Mouse (Mus musculus) neural tube, embryonic 13.5 days (tissue): ENCODE measurements around the gene Lrrc2. TPM values are rescaled to one million over a fixed set of nuclear protein-coding genes. Genes with fewer than 3 reads are reported as not detected.
A peak's percentile ranks its signal among the peaks of the same experiment; 100 is the strongest.

Experiments
- ATAC-seq: fragments of 200-750 bp; cut with Nextera tagmentation; 2 replicates; pipeline ENCODE4 v1.8.0; 2017; ENCODE audit warnings: low read depth, mild to moderate bottlenecking, moderate TSS enrichment, moderate library complexity
- H3K27ac ChIP-seq: fragments of 300-500 bp; sonication (generic); replicated peaks from 2 replicates; pipeline ENCODE4 v1.5.1; 2015; ENCODE audit warnings: moderate library complexity, mild to moderate bottlenecking, inconsistent platforms
- H3K27me3 ChIP-seq: fragments of 300-500 bp; sonication (generic); 2 replicates; pipeline ENCODE4 v1.6.1; 2015; ENCODE audit warnings: mild to moderate bottlenecking, inconsistent platforms
- H3K36me3 ChIP-seq: fragments of 300-500 bp; sonication (generic); 2 replicates; pipeline ENCODE4 v1.6.1; 2015; ENCODE audit warnings: mild to moderate bottlenecking, inconsistent platforms
- H3K4me1 ChIP-seq: fragments of 300-500 bp; sonication (generic); replicated peaks from 2 replicates; pipeline ENCODE4 v1.6.1; 2015; ENCODE audit warnings: inconsistent platforms
- H3K4me2 ChIP-seq: fragments of 300-500 bp; sonication (generic); 2 replicates; pipeline ENCODE4 v1.6.1; 2015; ENCODE audit warnings: inconsistent platforms, mild to moderate bottlenecking, moderate library complexity
- H3K4me3 ChIP-seq: fragments of 300-500 bp; sonication (generic); 2 replicates; pipeline ENCODE4 v1.5.1; 2015; ENCODE audit warnings: mild to moderate bottlenecking, inconsistent platforms
- H3K9ac ChIP-seq: fragments of 300-500 bp; sonication (generic); 2 replicates; pipeline ENCODE4 v1.6.1; 2015; ENCODE audit warnings: moderate library complexity, mild to moderate bottlenecking, inconsistent platforms
- H3K9me3 ChIP-seq: fragments of 300-500 bp; sonication (generic); 2 replicates; pipeline ENCODE4 v1.6.1; 2016; ENCODE audit warnings: inconsistent platforms
- WGBS: fragments of 180-500 bp; shearing (Covaris S2); methylation state at CpG from one replicate; pipeline ENCODE4 v1.1.7; 2015; 5-methylcytosine and 5-hydroxymethylcytosine counted together
- polyA plus RNA-seq: library from polyadenylated mRNA; unstranded; fragments of >200 nt; fragmentation: Nextera tagmentation; extraction: Ambion mirVana; gene quantifications from 2 replicates; pipeline ENCODE4 v1.2.1, GENCODE M21; 2015

Gene Lrrc2
- 0.62 and 1.1 TPM in 2 replicates for polyA plus RNA-seq

DNA sequence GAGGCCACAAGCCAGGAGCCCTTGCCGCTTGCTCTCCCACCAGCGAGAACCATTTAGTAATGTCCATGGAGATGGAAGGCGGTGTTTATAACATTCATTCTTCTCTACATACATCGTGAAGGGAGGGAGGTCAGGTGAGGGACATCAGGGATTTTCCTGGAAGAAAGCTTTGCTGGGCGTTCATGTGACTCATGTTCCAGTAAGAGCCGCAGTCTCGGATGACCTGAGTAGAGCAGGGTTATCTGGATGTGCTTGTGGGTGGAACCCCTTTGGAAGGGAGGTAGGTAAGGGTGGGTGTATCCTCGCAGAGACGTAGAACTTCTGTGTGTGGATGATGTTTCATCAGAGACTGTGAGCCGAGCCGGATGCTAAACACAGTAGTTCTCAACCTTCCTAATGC lies at the start of gene Lrrc2:
Gene Lrrc2 (plus strand): TSS at position 149 of the 400 bp plus-strand sequence.
- no peak for ATAC-seq
- Histone ChIP-seq H3K4me3 (no peak within 1 kb of the TSS), H3K4me1 (peaks cover 26% of the 10 kb centered on the region), H3K27ac (no peak within 1 kb of the TSS), H3K9ac (no peak within 1 kb of the TSS), H3K36me3 (no peaks in the 10 kb centered on the region), H3K9me3 (no peaks in the 10 kb centered on the region), H3K4me2 (no peak within 1 kb of the TSS), H3K27me3 (peaks cover 56% of the 10 kb centered on the region)
- 88% methylated on average over 11 of the region's 11 CpGs for WGBS

DNA sequence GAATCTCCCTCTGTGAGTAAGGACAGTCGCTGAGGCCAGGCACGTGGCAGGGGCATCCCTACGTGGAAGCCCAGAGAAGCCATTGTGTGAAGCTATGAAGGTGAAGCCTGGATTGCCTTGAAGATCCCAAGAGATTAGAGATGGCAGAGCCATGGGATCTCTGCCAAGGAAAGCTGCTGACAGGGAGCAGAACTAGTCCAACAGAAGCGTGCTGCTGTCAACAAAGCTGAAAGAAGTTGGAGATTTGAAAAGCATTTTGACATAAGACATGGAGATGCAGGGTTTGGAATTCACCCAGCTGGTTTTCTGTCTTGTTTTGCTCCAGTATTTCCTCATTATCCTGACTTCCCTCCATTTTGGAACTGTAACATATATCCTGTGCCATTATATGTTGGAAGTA lies 49.1 kb upstream of the Lrrc2 start:
- H3K27ac ChIP-seq = no peak overlapping the region
- H3K9ac ChIP-seq = no peak overlapping the region
- H3K36me3 ChIP-seq = no peaks in the 10 kb centered on the region
- H3K9me3 ChIP-seq = peaks cover 8% of the 10 kb centered on the region; the same call in 1 of the 2 replicates
- no peak overlapping the region for H3K4me2 ChIP-seq
- ATAC-seq = no peak
- H3K4me3 ChIP-seq = no peak overlapping the region
- H3K27me3 ChIP-seq = no peaks in the 10 kb centered on the region
- no peaks in the 10 kb centered on the region for H3K4me1 ChIP-seq
- 95% methylated on average over 4 of the region's 4 CpGs for WGBS

DNA sequence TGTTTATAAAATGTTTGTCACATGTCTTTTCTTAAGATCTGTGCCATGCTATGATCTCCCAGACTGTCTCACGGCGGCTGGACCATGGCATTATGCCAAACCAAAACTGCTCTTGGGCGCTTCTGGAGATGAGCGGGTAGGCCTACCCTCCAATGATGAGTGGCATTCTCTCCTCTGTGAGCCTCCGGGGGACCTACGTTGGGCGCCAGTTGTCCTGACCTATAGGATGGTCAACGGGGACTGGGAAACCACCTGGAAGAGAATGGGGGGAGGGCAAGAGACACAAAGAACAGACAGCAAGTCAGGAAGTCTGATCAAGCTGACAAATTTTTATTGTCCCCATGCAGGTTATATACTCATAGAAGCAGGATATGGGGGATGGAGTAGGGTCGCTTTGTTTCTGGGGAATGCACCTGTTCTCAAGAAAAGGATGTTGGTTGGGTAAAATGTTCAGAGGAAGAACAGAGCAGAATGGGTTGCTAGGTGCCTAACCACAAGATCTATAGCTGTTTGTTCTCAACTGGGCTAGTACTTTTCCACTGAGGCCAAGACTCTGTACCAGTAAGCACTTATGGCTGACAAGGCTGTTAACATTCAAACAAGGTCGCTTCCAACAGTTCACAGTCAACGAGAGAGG lies 44.0 kb upstream of the Lrrc2 start:
- ATAC-seq = no peak
- H3K36me3 ChIP-seq = no peaks in the 10 kb centered on the region
- no peak overlapping the region for H3K27ac ChIP-seq
- H3K27me3 ChIP-seq = no peaks in the 10 kb centered on the region
- WGBS = 94% methylated on average over 11 of the region's 11 CpGs
- H3K9ac ChIP-seq = no peak overlapping the region
- no peaks in the 10 kb centered on the region for H3K4me1 ChIP-seq
- H3K4me2 ChIP-seq = no peak overlapping the region
- H3K4me3 ChIP-seq = no peak overlapping the region
- H3K9me3 ChIP-seq = peaks cover 8% of the 10 kb centered on the region; the same call in 1 of the 2 replicates

DNA sequence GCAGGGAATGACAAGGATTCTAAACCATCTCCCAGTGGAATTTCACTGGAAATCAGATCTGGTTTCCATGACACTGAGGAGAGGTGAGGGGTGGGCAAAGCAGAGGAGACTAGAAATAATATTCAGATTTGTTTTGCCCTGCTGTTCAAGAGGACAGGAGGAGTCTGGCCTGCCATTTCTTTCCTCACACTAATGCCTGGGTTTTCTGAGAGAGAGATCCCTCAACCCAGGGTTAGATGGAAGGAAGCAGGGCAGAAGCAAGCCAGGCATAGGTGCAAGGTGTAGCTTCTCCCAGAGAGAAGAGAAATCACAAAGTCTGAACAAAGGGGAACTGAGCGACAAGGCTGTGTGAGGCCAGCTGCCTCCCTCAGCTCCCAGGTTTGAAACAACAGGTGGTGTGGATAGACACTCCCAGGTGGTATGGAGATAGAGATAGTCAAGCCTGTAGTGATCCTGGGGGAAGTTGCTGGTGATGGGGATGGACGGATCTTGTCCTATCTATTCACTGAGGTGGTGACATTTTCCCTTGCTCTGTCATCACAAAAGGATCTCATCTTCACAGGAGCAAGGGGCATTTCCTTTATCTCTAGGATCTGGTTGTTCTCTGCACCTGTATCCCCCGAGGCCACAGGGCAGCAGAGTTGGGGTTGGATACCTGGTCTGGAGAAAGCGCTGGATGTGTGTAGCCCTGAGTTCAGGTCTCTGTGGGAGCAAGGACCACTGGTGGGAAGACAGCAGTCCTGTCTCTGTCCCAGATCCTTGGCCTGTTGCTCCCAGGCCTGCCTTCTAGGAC lies 43.3 kb upstream of the Lrrc2 start:
- 86% methylated on average over 4 of the region's 4 CpGs for whole genome bisulfite sequencing
- Histone ChIP-seq H3K4me1 (no peaks in the 10 kb centered on the region), H3K9ac (no peak overlapping the region), H3K4me2 (no peak overlapping the region), H3K4me3 (no peak overlapping the region), H3K36me3 (no peaks in the 10 kb centered on the region), H3K27me3 (no peaks in the 10 kb centered on the region), H3K27ac (no peak overlapping the region), H3K9me3 (peaks cover 8% of the 10 kb centered on the region; the same call in 1 of the 2 replicates)
- no peak for ATAC-seq

- H3K4me1 ChIP-seq = no peaks in the 10 kb centered on the region
- 89% methylated on average over 3 of the region's 3 CpGs for WGBS
- H3K36me3 ChIP-seq = no peaks in the 10 kb centered on the region
- ATAC-seq = no peak
- no peak overlapping the region for H3K4me3 ChIP-seq
- H3K27me3 ChIP-seq = no peaks in the 10 kb centered on the region
- H3K4me2 ChIP-seq = no peak overlapping the region
- no peak overlapping the region for H3K9ac ChIP-seq
- no peak overlapping the region for H3K27ac ChIP-seq
- peaks cover 8% of the 10 kb centered on the region; the same call in 1 of the 2 replicates for H3K9me3 ChIP-seq
Measured at GRCm38 (mm10) chr9:110908631-110909016, 42.7 kb upstream of the Lrrc2 start.

DNA sequence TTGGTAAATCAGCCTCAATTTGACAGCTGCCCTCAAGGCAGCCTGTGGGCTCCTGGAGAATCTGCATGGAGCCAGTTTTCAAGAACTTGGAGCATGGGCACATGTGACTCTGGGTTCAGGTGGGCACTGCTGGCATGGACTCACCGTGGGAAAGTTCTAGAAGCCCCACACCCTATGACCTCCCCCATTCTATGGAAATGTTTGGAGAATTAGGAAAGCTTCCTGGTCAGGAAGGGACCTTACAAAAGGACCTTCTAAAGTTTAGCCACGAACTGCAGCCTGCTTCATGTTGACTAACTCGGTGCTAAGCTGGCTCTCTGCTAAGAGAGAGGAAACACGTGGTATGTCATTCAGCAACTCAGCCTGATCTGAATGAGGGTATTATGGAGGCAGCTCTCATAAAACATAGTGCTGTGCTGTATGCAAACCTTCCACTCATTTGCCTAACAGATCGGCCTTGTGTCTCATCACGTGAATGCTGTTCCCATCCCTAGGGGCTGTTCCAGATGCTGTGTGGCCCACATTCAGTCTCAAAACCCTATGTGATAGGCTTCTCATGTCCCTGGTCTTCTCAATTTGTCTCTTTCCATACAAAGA lies 41.9 kb upstream of the Lrrc2 start:
- Histone ChIP-seq H3K4me3 (no peak overlapping the region), H3K27ac (no peak overlapping the region), H3K9ac (no peak overlapping the region), H3K27me3 (no peaks in the 10 kb centered on the region), H3K9me3 (peaks cover 8% of the 10 kb centered on the region; the same call in 1 of the 2 replicates), H3K4me2 (no peak overlapping the region), H3K4me1 (no peaks in the 10 kb centered on the region), H3K36me3 (no peaks in the 10 kb centered on the region)
- WGBS = 74% methylated on average over 6 of the region's 6 CpGs
- no peak for ATAC-seq

DNA sequence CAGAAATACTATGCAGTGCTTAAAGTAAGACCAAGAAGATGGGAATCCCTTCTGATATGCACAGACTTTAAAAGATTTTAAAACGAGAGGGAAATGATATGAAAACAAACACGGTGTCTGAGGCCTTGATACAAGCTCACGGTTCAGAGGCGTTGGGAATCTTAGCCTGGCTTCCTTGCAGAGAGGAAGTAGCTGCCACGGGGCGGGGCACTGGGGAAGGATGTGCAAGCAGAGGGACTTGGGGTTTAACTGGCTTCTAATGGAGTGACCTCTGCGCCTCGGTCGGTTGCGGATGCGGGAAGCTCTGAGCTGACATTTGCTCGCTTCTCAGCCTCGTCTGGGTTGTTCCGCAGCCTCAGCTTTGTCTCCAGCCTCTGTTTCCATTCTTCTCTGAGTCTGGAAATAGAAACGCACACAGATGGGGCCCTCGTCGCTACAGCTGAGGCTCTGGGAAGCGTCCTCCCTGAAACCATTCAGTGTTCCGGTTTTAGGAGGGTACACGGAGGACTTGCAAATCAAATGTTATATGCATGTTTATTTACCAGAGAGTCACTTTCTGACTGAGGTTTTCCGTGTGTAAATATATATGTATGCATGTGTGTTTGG lies 36.6 kb upstream of the Lrrc2 start:
- 0 out of 2 replicates have a peak, but pooled peaks cover 4% of the 10 kb centered on the region for H3K4me1 ChIP-seq

DNA sequence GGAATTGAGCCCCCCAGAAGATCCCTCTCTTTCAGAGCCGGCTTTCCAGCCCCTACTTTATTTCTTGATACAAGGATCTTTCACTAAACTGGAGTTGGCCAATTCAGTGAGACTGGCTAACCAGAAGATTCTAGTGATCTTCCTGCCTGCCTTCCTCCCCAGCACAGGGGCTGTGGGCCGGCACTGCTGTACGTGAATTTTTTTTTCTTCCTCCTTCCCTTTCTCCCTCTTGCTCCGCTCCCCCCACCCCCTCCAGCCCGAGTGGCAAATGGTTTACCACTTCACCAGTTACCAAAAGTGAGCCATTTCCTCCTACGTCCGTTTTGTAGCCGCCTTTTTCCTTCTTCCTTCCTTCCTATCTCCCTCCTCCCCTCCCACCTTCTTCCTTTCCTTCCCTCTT lies 35.9 kb upstream of the Lrrc2 start:
- no peaks in the 10 kb centered on the region for H3K9me3 ChIP-seq
- WGBS = 67% methylated on average over 8 of the region's 8 CpGs
- no peak overlapping the region for H3K4me2 ChIP-seq
- H3K4me1 ChIP-seq = 0 out of 2 replicates have a peak, but pooled peaks cover 4% of the 10 kb centered on the region
- no peaks in the 10 kb centered on the region for H3K27me3 ChIP-seq
- no peak overlapping the region for H3K4me3 ChIP-seq
- no peaks in the 10 kb centered on the region for H3K36me3 ChIP-seq
- ATAC-seq = no peak
- no peak overlapping the region for H3K27ac ChIP-seq
- no peak overlapping the region for H3K9ac ChIP-seq

More for the DNA sequence above, 36.6 kb upstream of the Lrrc2 start:
- H3K27me3 ChIP-seq = no peaks in the 10 kb centered on the region
- no peak overlapping the region for H3K4me2 ChIP-seq
- 53% methylated on average over 21 of the region's 21 CpGs for WGBS
- no peak overlapping the region for H3K27ac ChIP-seq
- no peaks in the 10 kb centered on the region for H3K36me3 ChIP-seq
- H3K9ac ChIP-seq = no peak overlapping the region
- no peak for ATAC-seq
- H3K9me3 ChIP-seq = no peaks in the 10 kb centered on the region
- no peak overlapping the region for H3K4me3 ChIP-seq

GRCm38 (mm10) chr9:110916786-110917185 lies 34.6 kb upstream of the Lrrc2 start, which contains the start of gene Fam240a:
TSS of gene Fam240a (minus strand) at chr9:110916861.
- Histone ChIP-seq H3K4me1 (peaks cover 10% of the 10 kb centered on the region; the same call in 1 of the 2 replicates), H3K36me3 (no peaks in the 10 kb centered on the region), H3K9ac (no peak within 1 kb of the TSS), H3K27ac (no peak within 1 kb of the TSS), H3K4me2 (no peak within 1 kb of the TSS), H3K9me3 (no peaks in the 10 kb centered on the region), H3K27me3 (no peaks in the 10 kb centered on the region), H3K4me3 (no peak within 1 kb of the TSS)
- no peak for ATAC-seq
- 94% methylated on average over 7 of the region's 7 CpGs for WGBS

DNA sequence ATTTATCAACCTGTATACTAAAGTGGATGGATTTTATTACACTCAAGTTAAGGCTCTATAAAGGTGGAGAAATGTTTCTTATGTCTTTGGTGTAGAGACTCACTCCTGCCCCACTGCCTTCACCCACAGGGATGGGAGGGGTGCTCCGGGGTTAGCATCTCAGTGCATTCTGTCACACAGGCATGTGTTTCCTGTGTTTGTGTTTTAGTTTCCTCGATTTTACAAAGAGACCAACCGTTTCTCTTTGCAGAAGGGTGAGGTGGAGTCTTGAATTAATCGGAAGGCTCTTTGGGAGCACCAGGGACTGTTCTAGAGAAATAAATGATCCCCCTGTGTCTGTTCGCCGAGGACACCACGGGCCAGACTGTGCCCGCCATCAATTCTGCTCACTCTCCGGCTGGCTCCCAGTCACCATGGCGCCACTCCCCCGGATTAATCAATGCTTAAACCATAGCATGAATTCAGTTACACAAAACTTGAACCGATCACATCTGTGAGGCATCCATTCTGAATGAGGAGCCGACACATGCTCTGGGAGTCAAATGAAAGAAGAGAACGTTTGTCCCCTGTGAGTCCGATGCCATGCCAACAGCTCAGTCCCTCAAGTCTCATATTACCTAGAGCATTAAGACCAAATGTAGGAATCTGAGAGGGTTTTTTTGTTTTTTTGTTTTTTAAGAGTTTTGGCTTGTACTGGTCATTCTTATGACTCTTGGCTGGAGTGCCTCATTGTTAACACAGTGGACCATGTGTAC lies 30.5 kb upstream of the Lrrc2 start:
- Histone ChIP-seq H3K27ac (no peak overlapping the region), H3K9me3 (no peaks in the 10 kb centered on the region), H3K9ac (no peak overlapping the region), H3K27me3 (no peaks in the 10 kb centered on the region), H3K4me3 (no peak overlapping the region), H3K4me1 (peaks cover 7% of the 10 kb centered on the region; the same call in 1 of the 2 replicates), H3K4me2 (0 out of 2 replicates have a peak overlapping the region, but pooled peaks have one; percentile 14), H3K36me3 (no peaks in the 10 kb centered on the region)
- ATAC-seq = no peak; the same call in 1 of the 2 replicates
- 45% methylated on average over 15 of the region's 15 CpGs for WGBS

DNA sequence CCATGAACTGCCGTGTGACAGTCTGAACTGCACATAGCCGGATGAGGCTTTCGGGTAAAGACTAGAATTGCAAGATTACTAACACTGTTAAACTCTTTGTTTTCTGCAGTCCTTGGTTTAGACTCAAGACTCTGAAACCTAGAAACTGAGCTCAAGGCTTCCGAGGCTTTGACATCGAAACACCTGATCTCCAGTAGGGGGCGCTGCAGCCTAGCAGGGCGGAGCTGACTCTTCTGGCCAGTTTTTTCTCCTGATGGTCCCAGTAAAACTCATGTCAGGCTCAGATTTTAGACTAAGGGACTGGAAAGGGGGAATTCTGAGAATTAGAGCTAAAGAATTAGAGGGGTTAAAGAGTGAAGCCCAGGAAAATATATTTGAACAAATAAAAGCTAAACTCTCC lies 28.6 kb upstream of the Lrrc2 start:
- Histone ChIP-seq H3K4me3 (no peak overlapping the region), H3K4me2 (no peak overlapping the region), H3K4me1 (peaks cover 7% of the 10 kb centered on the region; the same call in 1 of the 2 replicates), H3K9ac (no peak overlapping the region), H3K27me3 (no peaks in the 10 kb centered on the region), H3K36me3 (no peaks in the 10 kb centered on the region), H3K27ac (no peak overlapping the region), H3K9me3 (no peaks in the 10 kb centered on the region)
- ATAC-seq = no peak
- WGBS = 18% methylated on average over 7 of the region's 7 CpGs
